ENCODE assay signal across 8 mouse cellular contexts in genomic region chr19:4333791-4334190, GRCm38 (mm10). TPM values are rescaled to one million over a fixed set of nuclear protein-coding genes. Genes with fewer than 3 reads are reported as not detected.
DNase-seq lines count a peak whose midpoint lies in the region; ATAC-seq and TF ChIP-seq lines count a peak whose summit lies in the region.

No protein-coding gene starts in this region.

- peaks cover 36% of the 10 kb centered on the region for H3K36me3 ChIP-seq in kidney, embryonic 14.5 days (ENCODE audit: control insufficient read depth, insufficient read depth, low read length)
- peaks cover 35% of the 10 kb centered on the region for H3K36me3 ChIP-seq in limb, embryonic 15.5 days

- no peak for TF ChIP-seq POLR2A in bone marrow macrophage, adult 2 months (IDR thresholded peaks at IDR 0.05; ENCODE audit: borderline replicate concordance, low read depth, low read length)
- peak; percentile 97 for TF ChIP-seq POLR2A in embryonic fibroblast, embryonic 13.5 days (IDR thresholded peaks at IDR 0.05; ENCODE audit: low read depth, low read length)

- peak overlapping the region; percentile 68 for H3K4me3 ChIP-seq in bone marrow macrophage, adult 2 months (ENCODE audit: insufficient read depth, low read length)
- peak overlapping the region; percentile 86 for H3K4me3 ChIP-seq in embryonic fibroblast, embryonic 13.5 days (ENCODE audit: insufficient read depth, low read length)
- H3K4me3 ChIP-seq in kidney, embryonic 14.5 days (ENCODE audit: low read length) = peak overlapping the region; percentile 65
- H3K4me3 ChIP-seq in limb, embryonic 15.5 days = peak overlapping the region; percentile 52

- peak overlapping the region; percentile 85 for H3K9ac ChIP-seq in kidney, embryonic 14.5 days (ENCODE audit: low read depth, low read length)
- H3K9ac ChIP-seq in limb, embryonic 15.5 days = peak overlapping the region; percentile 54

- peak overlapping the region; percentile 72 for H3K4me2 ChIP-seq in kidney, embryonic 14.5 days (replicated peaks; ENCODE audit: low read depth, low read length)
- peak overlapping the region; percentile 66 for H3K4me2 ChIP-seq in limb, embryonic 15.5 days

- peaks cover 20% of the 10 kb centered on the region for H3K4me1 ChIP-seq in bone marrow macrophage, adult 2 months (ENCODE audit: control insufficient read depth, insufficient read depth, low read length)
- peaks cover 12% of the 10 kb centered on the region for H3K4me1 ChIP-seq in embryonic fibroblast, embryonic 13.5 days (ENCODE audit: control insufficient read depth, insufficient read depth, low read length)
- peaks cover 24% of the 10 kb centered on the region for H3K4me1 ChIP-seq in kidney, embryonic 14.5 days (ENCODE audit: control insufficient read depth, insufficient read depth, low read length)
- H3K4me1 ChIP-seq in limb, embryonic 15.5 days = peaks cover 26% of the 10 kb centered on the region

- H3K27ac ChIP-seq in bone marrow macrophage, adult 2 months (ENCODE audit: insufficient read depth, low read depth, low read length) = peak overlapping the region; percentile 79
- peak overlapping the region; percentile 89 for H3K27ac ChIP-seq in embryonic fibroblast, embryonic 13.5 days (ENCODE audit: insufficient read depth, low read length)
- peak overlapping the region; percentile 96 for H3K27ac ChIP-seq in kidney, embryonic 14.5 days (ENCODE audit: low read depth, low read length)
- peak overlapping the region; percentile 93 for H3K27ac ChIP-seq in limb, embryonic 15.5 days

- no peak for TF ChIP-seq CTCF in bone marrow macrophage, adult 2 months (IDR thresholded peaks at IDR 0.05; ENCODE audit: low read depth, low read length)
- TF ChIP-seq CTCF in embryonic fibroblast, embryonic 13.5 days (IDR thresholded peaks at IDR 0.05; ENCODE audit: borderline replicate concordance, insufficient read depth, low read length) = no peak

- WGBS in kidney, embryonic 14.5 days = under 1% methylated on average over 16 of the region's 16 CpGs
- under 1% methylated on average over 16 of the region's 16 CpGs for WGBS in limb, embryonic 15.5 days

- no peaks in the 10 kb centered on the region for H3K27me3 ChIP-seq in kidney, embryonic 14.5 days (ENCODE audit: control insufficient read depth, insufficient read depth, low read length)
- H3K27me3 ChIP-seq in limb, embryonic 15.5 days = no peaks in the 10 kb centered on the region

- peak; percentile 99 for ATAC-seq in kidney, embryonic 14.5 days (ENCODE audit: low FRiP score, low TSS enrichment)
- ATAC-seq in limb, embryonic 15.5 days (ENCODE audit: insufficient number of reproducible peaks, low FRiP score, low TSS enrichment, low read depth) = peak; percentile 99

- H3K9me3 ChIP-seq in kidney, embryonic 14.5 days (ENCODE audit: control insufficient read depth, low read length) = no peaks in the 10 kb centered on the region
- no peaks in the 10 kb centered on the region for H3K9me3 ChIP-seq in limb, embryonic 15.5 days

- peak; percentile 94 for DNase-seq in A20 (ENCODE audit: low read depth, low spot score)
- peak; percentile 97 to 99 for DNase-seq in heart, adult 9 months (ENCODE audit: low spot score in 2 of 2)
- peak; percentile 74 to 76 for DNase-seq in monocyte, adult 2 months (ENCODE audit: low read depth in 1 of 2, low spot score in 2 of 2)
- DNase-seq in spleen, postnatal 36 days (ENCODE audit: low spot score in 2 of 2) = peak; percentile 93 to 95

RNA-seq across cellular contexts. Expression of gene Grk2, which starts 27.8 kb away (rescaled TPM):
- 250 and 278 TPM in 2 replicates for polyA plus RNA-seq in bone marrow macrophage, adult 2 months (2012; ENCODE audit: insufficient read depth, insufficient read length, missing spikeins)
- 40.5 and 41.6 TPM in 2 replicates for polyA plus RNA-seq in embryonic fibroblast, embryonic 13.5 days (2011; ENCODE audit: insufficient read length, low read depth, missing spikeins)
- polyA plus RNA-seq in kidney, embryonic 14.5 days (2014; fragmentation: Nextera tagmentation; extraction: Ambion mirVana) = 17.7 and 17.8 TPM in 2 replicates
- polyA plus RNA-seq in limb, embryonic 15.5 days (2015; fragmentation: Nextera tagmentation; extraction: Ambion mirVana) = 18.5 and 20.5 TPM in 2 replicates

RNA-seq across cellular contexts. Expression of gene Ankrd13d, which starts 50.9 kb away (rescaled TPM):
- 21.8 TPM in 2 replicates for polyA plus RNA-seq in bone marrow macrophage, adult 2 months (2012; ENCODE audit: insufficient read depth, insufficient read length, missing spikeins)
- polyA plus RNA-seq in embryonic fibroblast, embryonic 13.5 days (2011; ENCODE audit: insufficient read length, low read depth, missing spikeins) = 5.7 and 7.3 TPM in 2 replicates
- 5.2 and 8.3 TPM in 2 replicates for polyA plus RNA-seq in kidney, embryonic 14.5 days (2014; fragmentation: Nextera tagmentation; extraction: Ambion mirVana)
- 11.8 TPM in 2 replicates for polyA plus RNA-seq in limb, embryonic 15.5 days (2015; fragmentation: Nextera tagmentation; extraction: Ambion mirVana)

Comparison
In these comparisons a context has a peak if more than half of its experiments do, and no peak if none do; other contexts are left out.
1. Peak in every context shown above with its lines: DNase-seq, ATAC-seq, H3K4me3 ChIP-seq and H3K27ac ChIP-seq.